Mouse (Mus musculus) fibroblast of lung, adult 2 months (primary cell): ENCODE results near the gene Glyat.
"Not testable (repeated sequence)": the region's sequence is repeated elsewhere in the genome, so short reads cannot be mapped to it uniquely, and the experiment has no call there.

Experiments used
- DNase-seq: peaks from one replicate; pipeline ENCODE4 v3.0.0-alpha.2; 2011; ENCODE audit warnings: low read depth

Glyat gene

GRCm38 (mm10) chr19:12633176-12633575, at the start of gene Glyat:
Glyat (plus strand) TSS chr19:12633308.
- no peak for DNase-seq

DNA sequence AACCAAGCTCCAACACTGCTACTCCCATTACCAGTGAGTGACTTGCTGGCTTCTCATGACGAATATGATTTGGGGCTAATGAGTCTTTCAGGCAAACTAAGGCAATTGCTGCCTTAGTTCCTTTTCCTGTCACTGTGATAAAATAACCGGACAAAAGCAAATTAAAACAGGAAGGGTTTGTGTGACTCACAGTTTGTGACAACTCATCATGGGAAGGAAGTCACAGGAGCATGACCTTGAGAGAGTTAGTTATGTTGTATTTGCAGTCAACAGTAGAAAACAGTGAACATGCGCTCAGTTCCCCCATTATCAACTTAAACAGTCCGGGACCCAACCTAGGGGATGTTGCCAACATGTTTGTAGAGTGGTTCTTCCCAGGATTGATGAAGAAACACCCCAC, 47.8 kb upstream of the Glyat start:
- DNase-seq = no peak

DNA sequence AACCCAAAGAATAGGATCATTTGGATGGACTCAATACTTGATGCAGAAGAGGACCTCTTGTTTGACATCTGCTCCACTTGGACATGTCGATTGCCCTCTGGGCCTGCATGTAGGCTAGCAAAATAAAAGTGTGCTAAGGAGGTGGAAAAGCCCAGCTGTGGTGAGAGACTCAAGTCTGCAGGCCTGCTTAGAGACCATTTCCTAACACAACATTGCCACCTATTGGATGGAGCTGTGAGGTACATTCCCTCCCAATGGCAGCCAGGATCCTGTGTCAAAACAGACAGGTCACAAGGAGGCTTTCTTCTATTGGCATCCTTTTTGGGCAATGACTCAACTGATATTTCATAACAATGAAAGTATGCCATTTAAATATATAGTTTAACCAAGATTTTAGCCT, 41.2 kb upstream of the Glyat start:
- DNase-seq = peak; percentile 70

DNA sequence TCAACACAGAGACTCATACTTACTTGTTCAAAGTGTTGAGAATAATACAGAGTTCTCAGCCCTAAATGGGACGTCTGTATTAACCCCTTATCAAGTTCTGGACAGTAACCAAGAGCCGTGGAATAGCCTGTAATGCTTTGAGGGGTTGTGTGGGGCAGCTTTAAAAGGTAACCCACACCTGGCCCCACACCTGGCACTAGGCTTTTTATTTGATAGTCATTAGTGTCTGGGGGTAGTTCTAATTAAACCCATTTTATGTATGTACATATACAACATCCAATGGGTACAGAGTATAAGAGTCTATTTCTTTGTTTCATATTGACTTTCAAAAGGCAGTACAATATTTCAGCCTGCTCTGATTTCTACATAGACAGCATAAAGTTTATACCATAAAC, 38.0 kb upstream of the Glyat start:
- no peak for DNase-seq

DNA sequence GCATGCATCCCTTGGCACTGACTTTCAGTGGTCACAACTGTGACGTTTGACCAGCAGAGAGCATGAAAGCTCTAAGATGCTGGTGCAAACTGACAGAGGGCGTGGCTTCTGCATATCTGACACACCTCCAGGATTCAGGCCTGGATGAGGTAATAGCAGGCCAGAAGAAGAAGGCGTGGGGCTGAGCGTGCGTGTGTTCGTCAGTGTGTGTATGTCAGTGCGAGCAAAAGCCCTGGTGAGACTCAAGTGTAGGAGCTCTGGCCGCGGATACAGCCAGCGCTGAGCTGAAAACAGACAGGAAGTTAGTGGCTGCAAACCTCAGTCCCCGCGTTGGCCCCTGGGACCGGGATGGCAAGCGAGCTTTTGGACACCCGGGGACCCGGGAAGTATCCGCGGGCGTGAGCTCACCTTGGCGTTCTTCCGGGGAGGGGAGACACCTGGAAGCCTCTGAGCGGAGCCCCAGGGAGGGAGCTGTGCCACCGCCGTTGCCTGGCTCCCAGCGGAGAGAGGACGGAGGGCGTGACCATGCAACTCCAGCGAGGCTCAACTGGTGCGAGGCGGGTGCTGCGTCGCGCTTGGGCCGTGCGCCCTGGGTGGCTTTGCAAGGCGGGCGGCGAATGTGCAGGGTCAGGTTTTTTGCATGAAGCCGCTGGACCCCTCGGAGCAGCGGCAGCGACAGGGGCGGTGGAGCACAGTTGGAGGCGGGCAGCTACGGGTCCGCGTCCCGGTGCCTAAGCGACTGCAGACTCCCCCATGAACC, 37.4 kb upstream of the Glyat start:
- peak; percentile 66 for DNase-seq

GRCm38 (mm10) chr19:12596290-12597072, 36.6 kb upstream of the Glyat start:
- no peak for DNase-seq

GRCm38 (mm10) chr19:12597073-12597405, 36.1 kb upstream of the Glyat start:
- no peak for DNase-seq

GRCm38 (mm10) chr19:12598674-12599073, 34.4 kb upstream of the Glyat start:
- no peak for DNase-seq

- DNase-seq = no peak
These were observed 33.4 kb upstream of the Glyat start, which contains the start of gene Gm4952 for GRCm38 (mm10) chr19:12599674-12600073. Gm4952 (plus strand) TSS chr19:12599974.

DNA sequence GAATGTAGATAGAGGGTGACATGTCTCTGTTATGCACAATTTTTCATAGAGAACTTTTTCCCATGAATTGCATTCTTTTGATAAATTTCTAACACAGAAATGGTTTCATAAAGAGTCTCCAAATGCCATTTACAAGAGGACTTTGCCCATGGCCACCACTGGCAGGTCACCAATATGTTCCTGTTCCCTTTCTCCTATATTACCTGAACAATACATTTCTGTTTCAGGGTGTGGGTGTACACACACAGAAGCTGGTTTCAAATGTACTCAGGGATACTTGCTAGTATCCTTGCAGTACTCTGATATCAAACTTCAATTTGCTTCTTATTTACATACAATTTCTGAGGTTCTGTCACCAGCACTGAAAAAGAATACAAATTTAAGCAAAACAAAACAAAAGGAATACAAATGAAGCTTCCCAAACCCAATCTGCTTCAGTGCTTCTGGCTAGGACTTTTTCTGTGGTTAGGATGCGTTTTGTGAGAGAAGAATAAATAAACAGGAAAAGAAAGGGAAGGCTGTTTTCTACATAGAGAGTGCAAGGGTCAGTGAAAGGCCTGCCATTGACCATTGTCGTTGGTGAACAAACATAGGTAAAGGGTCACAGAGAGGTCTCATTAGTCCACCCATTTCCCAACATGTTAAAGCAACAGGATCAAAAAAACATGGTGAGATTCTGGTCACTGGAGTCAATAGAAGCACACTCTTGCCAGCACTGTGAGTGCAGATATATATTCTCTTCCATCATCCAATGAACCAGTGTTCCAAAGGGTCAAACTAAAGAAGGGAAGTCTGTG, 32.2 kb upstream of the Glyat start:
- DNase-seq = no peak

DNA sequence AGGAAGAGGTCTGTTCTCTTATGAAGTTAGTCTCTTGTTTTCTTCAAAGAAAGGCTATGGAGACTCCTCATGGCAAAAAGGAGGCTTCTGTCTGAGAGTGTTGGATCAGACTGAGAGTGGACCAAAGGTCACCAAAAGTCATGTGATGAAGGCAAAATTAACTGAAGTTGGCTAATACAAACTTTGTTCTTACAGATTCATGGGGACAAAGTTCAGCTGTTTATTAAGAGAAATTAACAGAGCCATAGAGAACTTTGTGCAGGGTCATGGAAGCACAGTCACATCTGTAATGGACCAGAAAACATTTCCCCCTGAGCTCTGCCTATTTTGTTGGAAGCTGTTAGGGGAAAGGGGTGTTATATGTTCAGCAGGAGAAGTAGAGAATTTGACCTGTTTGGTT, 24.8 kb upstream of the Glyat start:
- no peak for DNase-seq

GRCm38 (mm10) chr19:12613646-12614045, 19.5 kb upstream of the Glyat start:
- no peak for DNase-seq

GRCm38 (mm10) chr19:12634259-12634658, 1.2 kb downstream of the Glyat start:
- DNase-seq = no peak

DNA sequence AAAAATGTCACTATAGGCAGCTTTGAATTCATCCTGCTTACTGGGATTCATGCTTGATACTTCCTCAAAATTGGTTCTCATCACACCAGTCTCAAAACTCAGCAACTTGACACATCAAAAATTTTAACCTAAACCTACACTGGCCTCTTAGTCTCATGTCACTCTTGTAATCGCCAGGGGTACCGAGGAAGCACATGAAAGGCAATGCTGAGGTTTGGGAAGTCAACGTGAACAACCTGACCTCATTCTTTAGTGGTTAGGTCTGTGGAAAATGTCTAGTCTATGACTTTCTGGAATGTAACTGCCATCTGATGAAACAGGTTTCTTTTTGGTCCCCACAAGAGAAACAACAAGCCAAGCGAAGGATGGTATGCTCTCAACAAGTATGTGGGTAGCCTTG, 1.9 kb downstream of the Glyat start:
- DNase-seq = no peak

- DNase-seq = no peak
These were observed 3.8 kb downstream of the Glyat start for GRCm38 (mm10) chr19:12636863-12637262.

GRCm38 (mm10) chr19:12638049-12638448, 4.9 kb downstream of the Glyat start:
- no peak for DNase-seq

- DNase-seq = no peak
These were observed 16.4 kb downstream of the Glyat start for GRCm38 (mm10) chr19:12649511-12649910.

GRCm38 (mm10) chr19:12666156-12666555, 33.0 kb downstream of the Glyat start:
- no peak for DNase-seq

- not testable (repeated sequence) for DNase-seq
These were observed 35.5 kb downstream of the Glyat start for GRCm38 (mm10) chr19:12668601-12669000.

GRCm38 (mm10) chr19:12670139-12670538, 37.0 kb downstream of the Glyat start, which contains the start of gene Olfr1442:
Olfr1442 (plus strand) TSS chr19:12670439.
- no peak for DNase-seq

- DNase-seq = no peak
These were observed 37.9 kb downstream of the Glyat start for GRCm38 (mm10) chr19:12671051-12671450.

DNA sequence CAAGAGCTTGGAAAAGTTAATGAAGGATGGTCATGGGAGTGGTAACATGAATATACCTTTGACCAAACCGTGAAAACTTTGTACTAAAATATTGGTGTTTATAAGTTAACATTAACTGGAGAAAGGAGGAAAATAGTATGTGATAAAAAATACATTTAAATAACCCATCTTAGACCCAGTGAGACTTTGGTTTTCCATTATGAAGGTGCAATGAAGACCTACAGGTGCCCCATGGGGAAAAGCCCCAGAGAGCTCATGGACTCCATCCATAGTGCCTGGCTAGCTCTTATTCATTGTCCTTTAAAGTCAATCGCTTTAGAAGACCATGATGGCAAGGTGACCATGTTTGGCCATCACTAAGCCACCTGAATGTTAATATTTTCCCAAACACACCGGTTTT, 44.7 kb downstream of the Glyat start, which contains the start of gene Olfr1443:
Olfr1443 (plus strand) TSS at position 301 of the 400 bp plus-strand sequence.
- no peak for DNase-seq
